Mouse (Mus musculus): Measurements from ENCODE around the gene Gm9913.

Gene Gm9913

GRCm38 (mm10) chr2:125505006-125505745 lies at the start of gene Gm9913:
TSS of gene Gm9913 (plus strand) at chr2:125505089.
- DNase-seq, result no peak

GRCm38 (mm10) chr2:125456059-125456789 lies 48.7 kb upstream of the Gm9913 start:
- DNase-seq, result peak; percentile 17 to 30

GRCm38 (mm10) chr2:125459087-125459486 lies 45.8 kb upstream of the Gm9913 start:
- no peak for DNase-seq

DNA sequence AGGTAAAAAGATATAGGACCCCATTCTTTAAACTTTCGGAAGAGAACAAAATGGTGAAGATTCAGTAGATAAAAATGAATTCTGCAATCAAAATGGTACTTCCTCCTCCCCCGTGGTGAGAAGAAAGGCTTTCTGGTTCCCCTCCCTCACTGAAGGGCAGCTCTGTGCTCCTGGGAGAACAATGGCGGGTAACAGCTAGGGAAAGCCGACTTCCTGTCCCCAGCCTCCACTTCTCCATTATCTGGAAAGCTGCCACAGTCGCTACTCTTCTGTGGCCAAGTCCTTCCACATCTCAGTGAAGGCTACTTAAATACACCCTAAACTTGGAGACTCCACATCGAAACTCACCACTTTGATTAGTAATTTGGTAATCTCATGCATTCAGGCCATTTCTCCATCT lies 40.9 kb upstream of the Gm9913 start:
- no peak for DNase-seq

DNA sequence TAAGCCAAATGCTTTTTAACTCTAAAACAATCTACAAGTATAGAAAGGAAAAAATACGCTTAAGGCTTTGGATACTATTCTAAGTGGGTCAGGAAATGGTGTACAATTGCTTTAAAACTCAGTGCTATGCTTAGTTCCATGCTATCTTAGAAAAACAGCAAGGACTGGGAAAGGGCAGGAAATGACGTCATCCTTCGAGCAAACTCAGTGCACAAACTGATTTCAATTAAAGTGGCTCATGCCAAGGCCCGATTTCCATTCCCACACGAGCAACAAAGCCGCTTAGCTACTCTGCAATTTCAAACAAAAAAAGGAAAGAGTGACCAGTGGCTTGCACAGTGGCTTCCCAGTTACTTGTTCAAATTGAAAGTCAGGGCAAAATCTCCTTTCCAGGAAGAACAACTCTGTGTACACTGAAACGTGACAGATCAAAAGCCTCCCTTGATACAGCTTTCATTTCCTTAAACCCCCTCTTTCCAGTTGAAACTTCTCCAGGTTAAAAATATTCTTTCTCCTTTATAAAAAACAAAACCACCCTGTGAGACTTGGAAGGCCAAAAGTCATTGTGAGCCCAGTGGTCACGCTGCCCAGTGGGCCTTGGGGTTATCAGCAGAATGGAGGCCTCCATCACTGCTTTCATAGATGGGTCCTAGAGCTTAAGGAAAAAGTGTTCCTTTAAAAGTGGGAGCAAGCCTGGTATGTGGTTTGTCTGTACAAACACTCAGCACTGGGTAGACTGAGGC lies 34.2 kb upstream of the Gm9913 start:
- DNase-seq, result no peak

DNA sequence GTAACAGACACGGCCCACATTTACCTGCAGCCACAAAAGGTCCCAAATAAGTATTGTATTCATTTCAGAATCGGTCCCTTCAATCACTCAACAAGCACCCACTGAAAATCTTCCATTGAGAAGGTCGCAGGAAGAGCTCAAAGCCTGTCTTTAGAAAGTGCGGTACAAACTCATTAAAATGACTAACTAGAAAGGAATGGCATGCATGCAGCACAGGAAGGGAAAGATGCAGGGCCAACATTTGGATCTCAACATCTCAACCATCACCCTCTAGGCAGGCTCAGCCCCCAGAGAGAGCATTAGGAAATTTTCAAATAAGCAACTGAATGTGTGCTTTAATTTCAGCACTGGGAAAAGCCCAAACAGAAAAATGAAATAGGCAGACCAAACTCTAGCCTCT lies 33.2 kb upstream of the Gm9913 start:
- DNase-seq, result no peak

DNA sequence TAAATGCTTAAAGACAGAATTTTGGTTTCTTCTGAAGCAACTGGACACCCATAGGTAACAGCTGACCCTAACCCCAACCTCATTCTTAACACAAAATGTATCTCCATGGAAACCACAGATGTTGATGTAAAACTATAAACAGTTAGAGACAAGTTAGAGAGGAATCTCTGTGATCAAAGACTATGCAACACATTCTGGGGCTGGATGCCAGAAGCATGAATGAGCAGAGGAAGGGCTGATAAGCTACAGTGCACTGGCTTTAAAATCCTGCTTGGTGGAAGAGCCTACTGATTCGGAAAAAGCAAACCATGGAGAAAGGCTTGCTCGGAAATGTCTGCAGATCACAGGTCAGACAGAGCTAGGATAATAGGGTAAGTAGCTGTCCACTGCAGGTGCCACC lies 31.7 kb upstream of the Gm9913 start:
- DNase-seq, result no peak

- no peak for DNase-seq
Observed at GRCm38 (mm10) chr2:125474690-125475089, 30.2 kb upstream of the Gm9913 start.

- no peak for DNase-seq
Observed at GRCm38 (mm10) chr2:125476231-125476630, 28.7 kb upstream of the Gm9913 start.

- DNase-seq, result no peak
Observed at GRCm38 (mm10) chr2:125477367-125477766, 27.5 kb upstream of the Gm9913 start.

DNA sequence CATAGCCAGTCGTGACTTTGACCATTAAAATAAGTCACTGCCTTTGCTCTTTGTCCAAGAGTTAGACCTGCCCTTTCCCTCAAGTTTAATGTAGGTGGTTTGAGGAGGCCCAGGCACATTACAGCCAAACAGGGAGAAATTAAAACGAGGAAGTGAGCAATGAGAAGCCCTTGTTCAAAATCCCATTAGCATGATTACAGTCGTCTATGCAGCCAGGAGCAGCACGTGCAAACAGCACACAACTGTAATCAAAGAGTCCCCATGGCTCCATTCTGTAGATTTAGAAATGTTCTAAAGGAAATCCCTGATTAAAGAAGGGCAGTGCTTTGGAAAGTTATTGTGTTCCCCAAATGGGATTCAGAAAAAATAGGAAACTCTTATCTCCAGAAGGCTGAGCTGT lies 26.2 kb upstream of the Gm9913 start:
- no peak for DNase-seq

DNA sequence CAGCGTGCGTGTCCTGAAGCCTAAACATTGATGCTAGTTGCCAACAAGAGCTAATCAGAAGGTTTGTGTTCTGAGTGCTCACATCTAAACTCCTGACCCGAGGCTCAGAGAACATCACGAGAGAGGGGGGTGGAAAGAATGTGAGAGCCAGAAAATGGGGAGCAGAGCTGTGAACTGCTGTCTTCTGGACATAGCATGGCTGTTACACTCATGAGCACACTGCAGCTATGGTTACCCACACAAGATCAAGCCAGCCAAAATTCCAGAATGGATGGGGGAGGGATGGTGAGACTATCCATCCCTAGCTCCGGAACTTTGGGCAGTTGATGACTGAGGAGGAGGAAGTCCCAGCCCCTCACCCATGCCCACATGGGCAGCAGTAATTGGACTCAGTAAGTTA lies 24.8 kb upstream of the Gm9913 start:
- DNase-seq, result no peak

- no peak for DNase-seq
Observed at GRCm38 (mm10) chr2:125481116-125481515, 23.8 kb upstream of the Gm9913 start.

- DNase-seq, result no peak
Observed at GRCm38 (mm10) chr2:125481531-125482317, 23.2 kb upstream of the Gm9913 start.

GRCm38 (mm10) chr2:125484164-125484563 lies 20.7 kb upstream of the Gm9913 start:
- DNase-seq, result no peak

GRCm38 (mm10) chr2:125484910-125485309 lies 20.0 kb upstream of the Gm9913 start:
- DNase-seq, result no peak

GRCm38 (mm10) chr2:125489979-125490378 lies 14.9 kb upstream of the Gm9913 start:
- no peak for DNase-seq

DNA sequence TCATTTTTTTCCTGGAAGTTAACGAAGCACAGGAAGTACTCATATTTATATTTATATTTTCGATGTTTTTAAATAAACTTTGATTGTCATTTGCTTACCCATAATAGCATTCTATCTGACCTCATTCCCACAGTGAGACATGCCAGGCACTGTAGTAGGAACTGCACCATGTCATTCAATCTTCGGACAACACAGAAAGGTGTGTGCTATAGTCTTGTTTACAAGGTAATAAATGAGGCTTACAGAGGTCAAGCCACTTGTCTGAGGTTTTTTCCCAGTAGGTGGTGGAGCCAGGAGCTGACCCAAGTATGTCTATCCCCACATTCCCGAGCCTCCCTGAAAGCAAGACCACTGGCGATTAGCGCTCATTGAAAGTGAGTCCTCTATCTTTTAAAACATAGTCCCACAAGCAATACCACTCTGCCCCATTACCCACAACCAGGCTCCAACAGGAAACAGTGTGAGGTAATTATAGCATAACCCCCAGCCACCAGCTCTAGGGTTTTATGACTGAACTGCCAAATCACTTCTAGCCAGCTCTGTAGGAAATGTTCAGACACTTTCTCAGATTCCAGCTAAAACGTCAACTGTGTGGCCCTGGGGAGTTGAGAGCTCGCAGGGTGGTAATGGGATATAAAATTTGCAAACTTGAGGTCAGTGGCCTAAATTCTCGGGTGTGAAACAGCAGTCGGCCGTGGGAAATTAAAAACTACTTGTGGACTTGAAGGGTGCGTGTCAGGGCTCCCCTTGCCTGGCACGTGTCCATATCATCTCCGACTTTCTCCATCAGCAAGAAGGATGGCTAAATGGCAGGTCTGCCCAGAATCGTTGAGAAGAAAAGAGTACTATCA lies 12.6 kb upstream of the Gm9913 start:
- no peak for DNase-seq

DNA sequence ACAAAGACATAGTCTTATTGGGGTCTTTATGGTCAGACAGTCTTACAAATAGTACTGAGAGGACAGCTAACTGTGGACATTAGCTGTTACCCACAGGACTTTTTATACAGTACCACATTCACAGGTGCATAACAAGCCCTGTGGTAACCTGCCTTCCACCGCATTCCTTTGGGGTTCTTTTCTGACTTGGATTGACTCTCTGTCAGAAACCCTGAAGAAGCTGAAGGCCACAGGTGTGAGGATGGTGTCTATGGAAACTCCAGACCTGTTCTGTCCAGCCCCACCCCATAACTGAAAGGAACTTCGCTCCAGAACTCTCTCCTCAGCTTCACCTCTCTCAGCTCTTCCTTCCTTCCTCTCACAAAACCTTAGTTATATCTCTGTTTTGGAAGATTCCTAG lies 10.6 kb upstream of the Gm9913 start:
- DNase-seq, result no peak

DNA sequence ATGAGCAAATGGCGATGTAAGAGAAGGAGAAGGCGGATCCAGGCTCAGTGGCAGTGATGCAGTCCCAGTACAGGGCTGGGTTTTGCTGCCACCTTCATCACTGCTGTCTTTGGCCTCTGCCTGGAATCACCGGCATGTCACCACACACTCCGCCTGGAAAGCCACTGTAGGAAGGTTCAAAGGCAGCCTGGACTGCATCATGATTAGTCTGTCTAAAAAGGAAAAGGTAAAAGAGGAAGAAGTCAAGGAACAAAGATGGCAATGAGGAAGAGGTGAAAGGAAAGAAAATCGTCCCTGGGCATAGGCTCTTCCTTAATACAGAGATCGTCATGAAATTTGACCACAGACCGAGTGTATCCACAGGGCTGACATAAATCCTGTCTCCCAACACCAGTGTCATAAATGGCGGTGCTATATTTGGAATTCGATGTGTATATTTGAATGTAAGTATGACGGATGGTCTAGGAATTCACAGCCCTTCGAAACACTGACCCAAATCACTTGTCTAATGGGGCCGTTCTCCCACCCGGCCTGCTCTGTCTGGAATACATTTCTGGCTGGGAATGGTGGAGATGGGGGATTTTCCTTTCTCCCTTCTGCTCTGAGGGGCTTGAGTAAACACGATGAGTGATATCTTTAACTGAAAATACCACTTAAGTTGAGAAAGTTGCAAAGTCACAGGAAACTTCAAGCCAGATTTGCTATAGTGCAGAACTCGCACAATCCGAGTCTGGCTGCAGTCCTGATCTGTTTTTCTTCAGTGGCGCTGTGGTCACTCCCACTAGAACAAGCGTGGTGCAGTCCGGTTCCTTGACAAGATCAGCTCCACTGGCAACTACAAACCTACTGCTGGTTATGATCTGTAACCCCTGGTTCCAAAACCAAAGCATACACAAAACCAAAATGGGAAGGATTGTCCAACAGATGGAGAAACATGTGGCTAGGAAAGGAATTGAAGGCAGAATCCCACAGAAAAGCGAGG lies 9.8 kb upstream of the Gm9913 start:
- DNase-seq, result no peak

- no peak for DNase-seq
Observed at GRCm38 (mm10) chr2:125496696-125497095, 8.2 kb upstream of the Gm9913 start.
